Mouse (Mus musculus): Measurements from ENCODE around the gene Eif2b2.

Gene Eif2b2

DNA sequence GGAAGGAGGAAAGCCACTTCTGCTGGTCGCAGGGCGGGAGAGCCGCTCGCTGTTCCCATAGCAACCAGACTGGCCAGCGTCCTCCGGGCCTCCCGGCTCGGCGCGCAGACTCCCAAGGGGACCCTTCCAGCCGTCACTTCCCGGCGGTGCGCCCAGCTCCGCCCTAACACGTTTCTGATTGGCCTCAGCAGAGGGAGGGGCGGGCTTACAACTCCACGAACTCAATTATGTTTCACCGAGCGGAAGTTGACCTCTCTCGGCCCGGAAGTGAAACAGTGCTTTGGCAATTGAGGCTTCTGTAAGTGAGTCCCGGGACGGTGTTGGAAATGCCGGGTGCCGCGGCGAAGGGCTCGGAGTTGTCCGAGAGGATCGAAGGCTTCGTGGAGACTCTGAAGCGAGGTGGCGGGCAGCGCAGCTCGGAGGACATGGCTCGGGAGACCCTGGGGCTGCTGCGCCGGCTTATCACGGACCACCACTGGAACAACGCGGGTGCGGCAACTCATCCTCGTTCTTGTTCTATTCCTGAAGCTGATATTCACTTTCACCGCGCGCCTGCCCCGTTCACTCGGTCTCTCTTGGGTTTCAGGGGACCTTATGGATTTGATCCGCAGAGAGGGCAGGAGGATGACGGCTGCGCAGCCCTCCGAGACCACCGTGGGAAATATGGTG lies at the start of gene Eif2b2:
TSS of gene Eif2b2 (plus strand) at position 246 of the 669 bp plus-strand sequence.
- DNase-seq (ENCODE audit: low spot score in 2 of 2), result peak; percentile 89 to 95

- no peak for DNase-seq (ENCODE audit: low spot score in 2 of 2)
Observed at GRCm38 (mm10) chr12:85169877-85170276, 49.4 kb upstream of the Eif2b2 start.

DNA sequence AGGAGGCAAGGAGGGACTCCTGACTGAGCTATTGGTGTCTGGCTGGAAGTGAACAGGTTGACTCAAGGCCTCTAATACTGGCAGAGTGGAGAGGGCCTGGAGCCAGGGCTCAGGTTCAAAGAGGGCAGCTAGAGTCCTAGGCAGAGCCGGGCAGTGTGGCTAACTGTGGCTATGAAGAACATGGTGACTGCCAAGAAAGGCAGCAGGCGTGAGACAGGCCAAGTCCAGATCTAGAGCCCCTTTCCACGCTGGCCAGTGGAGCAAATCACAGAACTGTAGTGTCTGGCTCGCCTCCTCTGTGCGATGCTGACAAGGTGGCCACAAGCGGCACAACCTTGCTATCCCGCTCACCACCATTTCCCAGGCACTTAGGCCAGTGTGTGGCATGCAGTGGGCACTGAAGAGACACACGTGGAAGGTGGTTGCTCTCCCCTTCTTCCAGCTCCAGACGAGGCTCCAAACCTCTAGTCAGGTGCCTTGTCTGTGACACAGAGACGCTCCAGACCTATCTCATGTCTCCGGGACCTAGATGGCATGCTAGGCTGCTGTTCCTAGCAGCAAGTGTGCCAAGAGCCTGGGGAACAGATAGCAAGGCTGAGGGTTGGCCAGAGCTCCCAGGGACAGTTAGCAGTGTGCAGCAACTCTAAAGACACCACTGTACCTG lies 48.9 kb upstream of the Eif2b2 start:
- DNase-seq (ENCODE audit: low spot score in 2 of 2), result no peak

DNA sequence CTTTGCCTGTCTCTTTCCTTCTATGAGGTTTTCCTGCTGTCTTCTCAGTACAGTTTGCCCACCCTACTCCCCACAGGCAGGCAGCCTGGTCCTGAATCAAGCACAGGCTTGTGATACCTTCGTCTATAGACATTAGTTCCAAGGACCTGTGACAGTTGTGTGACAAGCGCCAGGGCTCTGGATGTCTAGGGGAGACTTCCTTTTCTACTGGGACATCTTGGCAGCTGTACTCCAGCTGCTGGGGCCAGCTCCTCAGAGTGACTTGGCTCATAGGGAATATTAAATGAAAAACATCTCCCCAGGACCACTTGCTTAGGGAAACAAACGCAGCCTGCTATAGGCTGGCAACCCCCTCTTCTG lies 48.4 kb upstream of the Eif2b2 start:
- no peak for DNase-seq (ENCODE audit: low spot score in 2 of 2)

- DNase-seq (ENCODE audit: low spot score in 2 of 2), result no peak
Observed at GRCm38 (mm10) chr12:85174016-85174415, 45.3 kb upstream of the Eif2b2 start.

DNA sequence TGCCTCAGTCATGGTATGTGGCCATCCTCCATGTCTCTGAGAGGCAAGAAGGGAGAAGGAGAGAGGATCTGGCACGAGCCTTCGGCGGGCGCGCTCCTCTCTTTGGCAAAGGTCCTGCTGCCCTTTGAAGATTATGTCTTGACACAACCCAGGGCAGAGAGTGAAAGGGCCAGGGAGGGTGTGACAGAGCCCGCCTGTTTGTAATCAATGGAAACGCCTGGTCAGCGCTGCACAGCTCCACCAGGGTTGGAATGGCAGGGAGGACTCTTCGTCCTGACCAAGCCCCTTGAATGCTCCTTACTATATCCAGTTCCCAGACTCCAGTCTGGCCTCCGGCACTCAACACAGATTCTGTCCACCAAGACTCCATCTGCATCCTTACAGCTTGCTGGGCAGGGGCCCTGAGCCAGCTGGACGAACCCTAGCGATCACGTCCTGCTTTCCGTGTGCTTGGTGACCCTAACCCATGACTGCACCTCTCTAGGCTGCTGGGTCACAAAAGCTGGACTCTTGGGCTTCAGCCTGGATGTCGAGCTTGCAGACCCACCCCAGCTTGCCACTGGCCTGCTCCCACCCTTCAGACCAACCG lies 44.1 kb upstream of the Eif2b2 start:
- no peak for DNase-seq (ENCODE audit: low spot score in 2 of 2)

GRCm38 (mm10) chr12:85175926-85176845 lies 43.1 kb upstream of the Eif2b2 start:
- no peak for DNase-seq (ENCODE audit: low spot score in 2 of 2)

- DNase-seq (ENCODE audit: low spot score in 2 of 2), result peak; percentile 27 to 52
Observed at GRCm38 (mm10) chr12:85176846-85177523, 42.3 kb upstream of the Eif2b2 start.

DNA sequence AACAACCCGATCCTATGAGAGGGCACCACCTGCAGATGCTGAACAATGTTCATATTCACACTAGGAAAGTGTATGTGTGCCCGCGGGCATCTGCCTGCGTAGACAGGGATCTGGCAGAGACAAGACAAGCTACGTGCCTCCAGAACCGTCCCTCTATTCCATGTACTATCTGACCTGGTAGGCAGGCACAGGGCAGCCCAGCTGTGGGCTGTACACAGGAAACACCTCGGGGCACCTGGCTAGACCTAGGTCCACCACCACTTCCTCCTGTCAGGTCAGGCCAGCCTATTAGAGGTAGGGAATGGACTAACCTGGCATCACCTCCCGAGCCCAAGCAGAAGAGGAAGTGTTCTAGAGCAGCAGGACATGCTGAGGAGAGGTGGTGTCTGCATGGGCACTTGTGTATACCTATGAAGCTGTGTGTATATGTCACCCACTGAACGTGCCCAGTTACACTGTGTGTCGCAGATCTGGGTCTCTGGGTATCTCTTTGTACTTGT lies 41.5 kb upstream of the Eif2b2 start, which contains the start of gene Pgf:
TSS of gene Pgf (minus strand) at position 51 of the 500 bp plus-strand sequence.
- DNase-seq (ENCODE audit: low spot score in 2 of 2), result no peak

GRCm38 (mm10) chr12:85178294-85178693 lies 41.0 kb upstream of the Eif2b2 start:
- no peak for DNase-seq (ENCODE audit: low spot score in 2 of 2)

DNA sequence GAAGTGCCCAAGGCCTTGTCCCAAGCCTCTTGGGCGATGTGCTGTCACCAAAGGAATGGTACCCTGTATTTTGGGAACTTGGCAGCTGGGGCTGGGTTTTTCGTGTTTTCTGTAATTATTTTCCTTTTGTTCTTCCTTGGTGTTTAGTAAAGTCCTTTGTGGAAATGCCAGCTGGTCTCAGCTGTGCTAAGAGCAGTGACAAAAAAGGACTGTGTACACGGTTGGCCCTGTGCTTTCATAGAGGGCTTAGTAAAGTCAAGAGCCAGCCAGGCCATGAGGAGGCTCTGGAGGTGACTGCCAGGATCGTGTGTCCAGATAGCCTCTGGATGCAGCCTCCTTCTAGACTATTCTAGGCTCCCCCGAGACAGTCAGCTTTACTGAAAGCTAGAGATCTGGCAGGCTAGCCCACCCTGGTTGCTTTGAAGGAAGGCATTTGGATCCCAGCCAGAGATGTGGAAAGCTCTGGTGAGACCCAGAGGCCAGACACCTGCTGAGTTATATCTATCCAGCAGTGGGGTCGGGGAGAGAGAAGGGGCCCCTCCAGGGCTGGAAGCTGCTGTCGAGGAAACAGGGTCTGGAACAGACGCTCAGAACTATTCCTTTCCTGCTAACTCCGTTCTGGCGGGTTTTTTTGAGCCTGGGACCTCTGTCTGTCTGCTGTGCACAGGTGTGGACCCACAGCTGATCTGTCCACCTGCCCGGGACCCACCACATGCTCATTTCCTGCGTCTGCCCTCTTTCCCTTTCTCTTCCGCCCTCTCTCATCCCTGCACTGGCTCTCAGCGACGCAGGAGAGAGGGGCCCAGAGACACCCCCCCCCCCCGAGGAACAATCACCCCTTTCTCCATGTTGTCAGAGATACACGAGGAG lies 37.6 kb upstream of the Eif2b2 start:
- no peak for DNase-seq (ENCODE audit: low spot score in 2 of 2)

- no peak for DNase-seq (ENCODE audit: low spot score in 2 of 2)
Observed at GRCm38 (mm10) chr12:85182345-85182643, 37.0 kb upstream of the Eif2b2 start.

- DNase-seq (ENCODE audit: low spot score in 2 of 2), result no peak
Observed at GRCm38 (mm10) chr12:85182898-85183297, 36.4 kb upstream of the Eif2b2 start.

DNA sequence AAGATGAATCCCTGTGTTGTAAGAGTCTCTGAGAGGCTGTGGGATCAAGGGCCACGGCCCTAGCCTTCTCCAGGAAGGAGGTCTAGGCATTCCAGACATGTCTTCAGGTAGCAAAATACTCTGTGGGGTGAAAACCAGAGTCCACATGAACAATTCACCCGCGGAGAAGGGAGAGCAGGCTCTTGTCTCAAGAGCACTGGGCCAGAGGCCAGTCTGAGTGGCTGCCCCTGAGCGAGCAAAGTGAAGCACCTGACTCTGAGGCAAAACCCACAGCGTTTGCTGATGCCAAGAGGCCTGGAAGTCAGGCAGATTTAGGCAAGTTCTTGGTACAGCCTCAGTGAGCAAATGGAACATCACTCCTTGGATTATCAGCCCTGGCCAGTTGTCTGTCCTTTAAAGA lies 35.2 kb upstream of the Eif2b2 start:
- DNase-seq (ENCODE audit: low spot score in 2 of 2), result no peak

DNA sequence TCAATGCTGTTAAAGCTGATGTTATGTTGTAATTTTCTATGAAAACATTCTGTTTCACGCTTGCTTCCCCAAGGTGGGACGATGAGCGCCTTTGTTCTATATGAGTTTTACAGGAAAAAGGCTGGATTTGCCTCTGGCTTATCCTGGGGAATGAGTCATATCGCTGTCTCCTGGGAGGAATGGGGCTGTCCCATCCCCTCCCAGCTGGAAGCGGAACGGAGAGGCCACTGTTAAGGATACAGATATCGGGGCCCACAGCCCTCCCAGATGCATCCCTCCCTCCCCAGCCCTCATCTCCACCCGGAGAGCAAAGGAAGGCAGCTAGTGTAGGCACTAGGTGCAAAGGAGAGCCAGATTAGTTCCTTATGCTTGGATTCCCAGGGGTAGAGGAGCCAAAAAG lies 33.5 kb upstream of the Eif2b2 start:
- no peak for DNase-seq (ENCODE audit: low spot score in 2 of 2)

DNA sequence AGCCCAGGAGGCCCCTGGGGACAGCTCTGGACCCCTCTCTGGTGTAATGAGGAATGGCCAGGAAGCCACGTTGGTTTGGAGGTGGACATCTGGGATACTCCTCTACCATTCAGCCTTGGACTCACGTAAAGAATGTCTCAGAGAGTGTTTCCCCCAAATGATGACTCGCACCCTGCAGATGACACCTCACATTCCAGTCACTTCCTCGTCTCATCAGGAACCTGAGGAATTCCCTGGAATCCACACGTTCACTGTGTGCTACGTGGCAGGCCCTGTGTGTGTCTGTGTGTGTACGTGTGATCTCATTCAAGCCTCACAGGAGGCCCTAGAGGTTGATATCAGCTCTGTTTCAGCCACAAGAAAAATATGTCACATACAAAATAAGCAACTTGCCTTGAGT lies 32.9 kb upstream of the Eif2b2 start:
- DNase-seq (ENCODE audit: low spot score in 2 of 2), result no peak

DNA sequence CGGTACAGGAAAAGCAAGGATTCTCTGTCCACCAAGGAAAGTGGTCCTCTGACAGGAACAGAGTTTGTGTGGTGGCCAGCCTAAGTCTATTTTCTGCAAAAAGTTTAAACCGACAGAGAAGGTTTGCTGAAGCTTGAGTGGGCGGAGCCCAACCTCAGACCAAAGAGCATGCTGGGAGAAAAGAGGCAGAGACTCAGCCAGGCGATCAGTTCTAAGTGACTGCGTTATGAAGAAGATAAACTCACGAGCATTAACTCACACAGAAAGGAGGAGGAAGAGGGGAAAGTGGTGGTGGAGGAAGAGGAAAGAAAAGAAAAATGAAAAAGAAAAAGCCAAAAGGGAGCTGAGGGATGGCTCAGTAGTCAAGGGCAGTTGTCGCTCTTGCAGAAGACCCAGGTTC lies 29.0 kb upstream of the Eif2b2 start:
- no peak for DNase-seq (ENCODE audit: low spot score in 2 of 2)

GRCm38 (mm10) chr12:85192461-85193108 lies 26.7 kb upstream of the Eif2b2 start:
- DNase-seq (ENCODE audit: low spot score in 2 of 2), result peak in 1 of 2 experiments; percentile 42

GRCm38 (mm10) chr12:85193146-85193545 lies 26.1 kb upstream of the Eif2b2 start:
- DNase-seq (ENCODE audit: low spot score in 2 of 2), result no peak
